Mouse (Mus musculus): Measurements from ENCODE around the gene Timp2. TPM values are rescaled to one million over a fixed set of nuclear protein-coding genes. Genes with fewer than 3 reads are reported as not detected.
"Not testable (repeated sequence)": the region's sequence is repeated elsewhere in the genome, so short reads cannot be mapped to it uniquely, and the experiment has no call there.

Timp2 gene
- polyA plus RNA-seq, 1 experiment from 2014 or later = 38.9 TPM

- no peak overlapping the region for H3K27ac ChIP-seq (ENCODE audit: low read depth, low read length)
Measured at GRCm38 (mm10) chr11:118321500-118321899, 34.0 kb downstream of the Timp2 start.

GRCm38 (mm10) chr11:118318678-118319077, 36.9 kb downstream of the Timp2 start:
- H3K4me2 ChIP-seq (replicated peaks; ENCODE audit: low read depth) = no peak overlapping the region
- H3K27me3 ChIP-seq (replicated peaks; ENCODE audit: control insufficient read depth, insufficient read depth, low read length) = no peaks in the 10 kb centered on the region
- H3K9me3 ChIP-seq (ENCODE audit: control insufficient read depth) = no peaks in the 10 kb centered on the region
- 66% methylated on average over 5 of the region's 5 CpGs for WGBS
- peak; percentile 78 for TF ChIP-seq CTCF (IDR thresholded peaks at IDR 0.05; ENCODE audit: low read depth)
- H3K4me1 ChIP-seq (replicated peaks; ENCODE audit: control insufficient read depth, insufficient read depth, low read length) = no peaks in the 10 kb centered on the region
- H3K27ac ChIP-seq (ENCODE audit: low read depth, low read length) = no peak overlapping the region
- peaks cover 6% of the 10 kb centered on the region; the same call in 1 of the 2 replicates for H3K36me3 ChIP-seq (ENCODE audit: control insufficient read depth, insufficient read depth)
- H3K4me3 ChIP-seq (ENCODE audit: low read depth, low read length) = no peak overlapping the region
- H3K9ac ChIP-seq (ENCODE audit: low read depth, low read length) = no peak overlapping the region
- ATAC-seq = no peak

More at GRCm38 (mm10) chr11:118321500-118321899, 34.0 kb downstream of the Timp2 start:
- Histone ChIP-seq H3K4me1 (replicated peaks; ENCODE audit: control insufficient read depth, insufficient read depth, low read length) (no peaks in the 10 kb centered on the region), H3K36me3 (ENCODE audit: control insufficient read depth, insufficient read depth) (peaks cover 6% of the 10 kb centered on the region; the same call in 1 of the 2 replicates), H3K4me3 (ENCODE audit: low read depth, low read length) (no peak overlapping the region), H3K4me2 (replicated peaks; ENCODE audit: low read depth) (no peak overlapping the region), H3K9me3 (ENCODE audit: control insufficient read depth) (no peaks in the 10 kb centered on the region), H3K27me3 (replicated peaks; ENCODE audit: control insufficient read depth, insufficient read depth, low read length) (no peaks in the 10 kb centered on the region), H3K9ac (ENCODE audit: low read depth, low read length) (no peak overlapping the region)
- no peak for TF ChIP-seq CTCF (IDR thresholded peaks at IDR 0.05; ENCODE audit: low read depth)
- WGBS = 81% methylated on average over 7 of the region's 7 CpGs
- no peak for ATAC-seq

GRCm38 (mm10) chr11:118317129-118317528, 38.4 kb downstream of the Timp2 start:
- Histone ChIP-seq H3K27me3 (replicated peaks; ENCODE audit: control insufficient read depth, insufficient read depth, low read length) (no peaks in the 10 kb centered on the region), H3K9me3 (ENCODE audit: control insufficient read depth) (no peaks in the 10 kb centered on the region), H3K36me3 (ENCODE audit: control insufficient read depth, insufficient read depth) (peaks cover 6% of the 10 kb centered on the region; the same call in 1 of the 2 replicates), H3K4me1 (replicated peaks; ENCODE audit: control insufficient read depth, insufficient read depth, low read length) (no peaks in the 10 kb centered on the region), H3K4me2 (replicated peaks; ENCODE audit: low read depth) (no peak overlapping the region), H3K9ac (ENCODE audit: low read depth, low read length) (no peak overlapping the region), H3K4me3 (ENCODE audit: low read depth, low read length) (no peak overlapping the region), H3K27ac (ENCODE audit: low read depth, low read length) (no peak overlapping the region)
- TF ChIP-seq CTCF (IDR thresholded peaks at IDR 0.05; ENCODE audit: low read depth) = peak; percentile 87
- no peak for ATAC-seq
- 16% methylated on average over 7 of the region's 7 CpGs for WGBS

- Histone ChIP-seq H3K9ac (ENCODE audit: low read depth, low read length) (no peak overlapping the region), H3K9me3 (ENCODE audit: control insufficient read depth) (no peaks in the 10 kb centered on the region), H3K27ac (ENCODE audit: low read depth, low read length) (no peak overlapping the region), H3K4me3 (ENCODE audit: low read depth, low read length) (no peak overlapping the region), H3K4me2 (replicated peaks; ENCODE audit: low read depth) (no peak overlapping the region), H3K4me1 (replicated peaks; ENCODE audit: control insufficient read depth, insufficient read depth, low read length) (no peaks in the 10 kb centered on the region), H3K27me3 (replicated peaks; ENCODE audit: control insufficient read depth, insufficient read depth, low read length) (no peaks in the 10 kb centered on the region), H3K36me3 (ENCODE audit: control insufficient read depth, insufficient read depth) (peaks cover 6% of the 10 kb centered on the region)
- no peak for ATAC-seq
- WGBS = 84% methylated on average over 8 of the region's 8 CpGs
- no peak for TF ChIP-seq CTCF (IDR thresholded peaks at IDR 0.05; ENCODE audit: low read depth)
Measured at GRCm38 (mm10) chr11:118316231-118316806, 39.2 kb downstream of the Timp2 start.

- Histone ChIP-seq H3K4me2 (replicated peaks; ENCODE audit: low read depth) (no peak overlapping the region), H3K27me3 (replicated peaks; ENCODE audit: control insufficient read depth, insufficient read depth, low read length) (no peaks in the 10 kb centered on the region), H3K4me1 (replicated peaks; ENCODE audit: control insufficient read depth, insufficient read depth, low read length) (no peaks in the 10 kb centered on the region), H3K4me3 (ENCODE audit: low read depth, low read length) (no peak overlapping the region), H3K27ac (ENCODE audit: low read depth, low read length) (no peak overlapping the region), H3K9ac (ENCODE audit: low read depth, low read length) (no peak overlapping the region), H3K9me3 (ENCODE audit: control insufficient read depth) (no peaks in the 10 kb centered on the region), H3K36me3 (ENCODE audit: control insufficient read depth, insufficient read depth) (peaks cover 4% of the 10 kb centered on the region)
- WGBS = 58% methylated on average over 6 of the region's 6 CpGs
- no peak for TF ChIP-seq CTCF (IDR thresholded peaks at IDR 0.05; ENCODE audit: low read depth)
- ATAC-seq = peak; percentile 43; the same call in 1 of the 2 replicates
Measured at GRCm38 (mm10) chr11:118312132-118312723, 43.3 kb downstream of the Timp2 start.

- not testable (repeated sequence) for H3K4me1 ChIP-seq (replicated peaks; ENCODE audit: control insufficient read depth, insufficient read depth, low read length)
Measured at GRCm38 (mm10) chr11:118307962-118308361, 47.6 kb downstream of the Timp2 start.

GRCm38 (mm10) chr11:118303959-118304358, 51.6 kb downstream of the Timp2 start:
- not testable (repeated sequence) for H3K27ac ChIP-seq (ENCODE audit: low read depth, low read length); H3K4me3 ChIP-seq (ENCODE audit: low read depth, low read length); H3K36me3 ChIP-seq (ENCODE audit: control insufficient read depth, insufficient read depth); ATAC-seq; H3K9ac ChIP-seq (ENCODE audit: low read depth, low read length); H3K4me2 ChIP-seq (replicated peaks; ENCODE audit: low read depth); H3K27me3 ChIP-seq (replicated peaks; ENCODE audit: control insufficient read depth, insufficient read depth, low read length); H3K4me1 ChIP-seq (replicated peaks; ENCODE audit: control insufficient read depth, insufficient read depth, low read length); H3K9me3 ChIP-seq (ENCODE audit: control insufficient read depth)
- WGBS = 64% methylated on average over 4 of the region's 4 CpGs

More at GRCm38 (mm10) chr11:118307962-118308361, 47.6 kb downstream of the Timp2 start:
- H3K27me3 ChIP-seq (replicated peaks; ENCODE audit: control insufficient read depth, insufficient read depth, low read length); H3K4me3 ChIP-seq (ENCODE audit: low read depth, low read length); H3K9me3 ChIP-seq (ENCODE audit: control insufficient read depth); H3K9ac ChIP-seq (ENCODE audit: low read depth, low read length); H3K36me3 ChIP-seq (ENCODE audit: control insufficient read depth, insufficient read depth); ATAC-seq; H3K27ac ChIP-seq (ENCODE audit: low read depth, low read length); H3K4me2 ChIP-seq (replicated peaks; ENCODE audit: low read depth): not testable (repeated sequence)
- 85% methylated on average over 2 of the region's 2 CpGs for WGBS

All from intestine, postnatal 0 days (tissue).